Mouse (Mus musculus) kidney, postnatal 25 days (tissue): ENCODE results near the gene Pigr.

Experiments
- DNase-seq, 2 experiments: peaks; one replicate each; pipeline ENCODE4 v3.0.0; 2021; ENCODE audit warnings: mixed read lengths in 2 of 2

Pigr gene

GRCm38 (mm10) chr1:130829906-130830830 lies 3.7 kb downstream of the Pigr start:
- no peak for DNase-seq

GRCm38 (mm10) chr1:130832230-130833149 lies 6.0 kb downstream of the Pigr start:
- DNase-seq: peak; percentile 68 to 88

GRCm38 (mm10) chr1:130835161-130835936 lies 8.9 kb downstream of the Pigr start:
- peak in 1 of 2 experiments; percentile 18 for DNase-seq

- peak in 1 of 2 experiments; percentile 75 for DNase-seq
Measured at GRCm38 (mm10) chr1:130838288-130838687, 11.8 kb downstream of the Pigr start.

- DNase-seq: peak; percentile 49 to 54
Measured at GRCm38 (mm10) chr1:130840599-130841379, 14.3 kb downstream of the Pigr start.

GRCm38 (mm10) chr1:130841621-130842020 lies 15.1 kb downstream of the Pigr start:
- no peak for DNase-seq

GRCm38 (mm10) chr1:130844516-130844915 lies 18.0 kb downstream of the Pigr start:
- DNase-seq: no peak

- DNase-seq: no peak
Measured at GRCm38 (mm10) chr1:130849530-130850214, 23.2 kb downstream of the Pigr start.

- no peak for DNase-seq
Measured at GRCm38 (mm10) chr1:130850405-130850804, 23.9 kb downstream of the Pigr start.

GRCm38 (mm10) chr1:130854819-130855218 lies 28.3 kb downstream of the Pigr start:
- no peak for DNase-seq

GRCm38 (mm10) chr1:130855723-130856122 lies 29.2 kb downstream of the Pigr start:
- DNase-seq: no peak

- DNase-seq: no peak
Measured at GRCm38 (mm10) chr1:130857456-130857855, 31.0 kb downstream of the Pigr start.

GRCm38 (mm10) chr1:130864238-130864637 lies 37.8 kb downstream of the Pigr start:
- no peak for DNase-seq

GRCm38 (mm10) chr1:130864741-130865140 lies 38.3 kb downstream of the Pigr start:
- DNase-seq: no peak

GRCm38 (mm10) chr1:130865541-130866221 lies 39.2 kb downstream of the Pigr start, which contains the start of gene Fcmr:
Gene Fcmr, plus strand, starts transcription at chr1:130865669.
- DNase-seq: no peak

- DNase-seq: no peak
Measured at GRCm38 (mm10) chr1:130872912-130873311, 46.4 kb downstream of the Pigr start.

- DNase-seq: peak; percentile 60
Measured at GRCm38 (mm10) chr1:130875139-130875538, 48.7 kb downstream of the Pigr start.

- DNase-seq: no peak
Measured at GRCm38 (mm10) chr1:130875910-130876309, 49.4 kb downstream of the Pigr start.

GRCm38 (mm10) chr1:130876931-130877509 lies 50.5 kb downstream of the Pigr start:
- peak in 1 of 2 experiments; percentile 75 for DNase-seq
